Mouse (Mus musculus) natural killer cell, adult 2 months (primary cell): ENCODE data around the gene Nrbp1.
"Not testable (repeated sequence)": the region's sequence is repeated elsewhere in the genome, so short reads cannot be mapped to it uniquely, and the experiment has no call there.

Source experiments
- DNase-seq, 2 experiments: peaks; one replicate each; pipeline ENCODE4 v3.0.0; 2022; ENCODE audit warnings: low spot score in 2 of 2

Gene Nrbp1

DNA sequence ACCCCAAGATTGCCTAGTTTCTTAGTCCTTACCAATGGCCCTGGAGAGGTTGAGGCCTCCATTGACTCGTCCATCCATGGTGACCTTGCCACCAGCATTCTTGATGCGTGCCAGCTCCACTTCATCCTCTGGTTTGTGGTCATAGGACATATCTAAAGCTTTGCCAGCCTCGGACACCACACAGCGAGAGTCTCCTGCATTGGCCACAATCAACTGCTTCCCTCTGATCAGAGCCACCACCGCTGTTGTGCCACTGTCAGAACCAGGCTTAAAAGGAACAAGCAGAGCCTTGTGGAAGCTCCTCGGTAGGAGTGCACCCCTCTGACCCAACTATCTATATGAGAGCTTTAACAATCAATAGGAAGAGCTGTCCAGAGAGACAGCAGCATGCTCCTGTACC lies 36.2 kb upstream of the Nrbp1 start:
- DNase-seq, result no peak

DNA sequence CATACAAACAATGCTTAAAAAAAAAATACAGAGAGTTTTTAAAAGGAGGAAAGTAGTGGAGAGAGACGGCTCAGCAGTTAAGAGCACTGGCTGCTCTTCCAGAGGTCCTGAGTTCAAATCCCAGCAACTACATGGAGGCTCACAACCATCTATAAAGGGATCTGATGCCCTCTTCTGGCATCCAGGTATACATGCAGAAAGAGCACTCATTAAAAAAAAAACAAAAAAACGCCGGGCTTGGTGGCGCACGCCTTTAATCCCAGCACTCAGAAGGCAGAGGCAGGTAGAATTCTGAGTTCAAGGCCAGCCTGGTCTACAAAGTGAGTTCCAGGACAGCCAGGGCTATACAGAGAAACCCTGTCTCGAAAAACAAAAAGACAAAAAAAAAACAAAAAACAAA lies 24.1 kb upstream of the Nrbp1 start:
- not testable (repeated sequence) for DNase-seq

DNA sequence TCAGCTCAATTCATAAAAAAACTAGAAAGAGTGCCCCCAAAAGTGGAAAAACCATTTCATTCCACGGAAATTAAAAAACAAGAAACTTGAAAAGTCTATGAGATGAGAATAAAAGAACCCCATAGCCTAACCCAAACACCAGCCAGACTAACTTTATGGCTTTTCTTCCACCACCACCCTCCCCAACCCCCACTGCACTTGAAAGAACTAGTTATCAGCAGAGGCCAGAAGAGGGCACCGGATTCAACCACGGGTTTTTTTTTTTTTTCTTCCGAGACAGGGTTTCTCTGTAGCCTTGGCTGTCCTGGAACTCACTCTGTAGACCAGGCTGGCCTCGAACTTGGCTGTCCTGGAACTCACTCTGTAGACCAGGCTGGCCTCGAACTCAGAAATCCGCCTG lies 22.4 kb upstream of the Nrbp1 start:
- DNase-seq, result peak; percentile 37 to 39

DNA sequence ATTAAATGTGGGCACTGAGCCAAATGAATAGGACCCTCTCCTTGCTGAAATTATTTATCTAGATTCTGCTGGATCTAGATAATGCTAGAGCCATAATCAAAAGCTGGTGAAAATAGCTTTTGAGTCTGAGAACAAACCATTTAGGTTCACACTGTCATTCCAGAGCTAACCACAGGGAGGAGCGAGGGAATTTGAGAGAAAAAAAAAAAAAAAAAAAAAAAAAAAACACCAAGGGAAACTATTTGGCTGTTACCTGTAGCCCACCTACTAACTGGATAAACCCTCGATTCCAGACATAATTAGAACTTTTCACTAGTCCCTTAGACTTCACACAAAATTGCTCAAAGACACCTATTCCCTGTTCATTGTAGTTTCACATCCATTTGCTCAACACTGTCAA lies 21.6 kb upstream of the Nrbp1 start:
- no peak for DNase-seq

DNA sequence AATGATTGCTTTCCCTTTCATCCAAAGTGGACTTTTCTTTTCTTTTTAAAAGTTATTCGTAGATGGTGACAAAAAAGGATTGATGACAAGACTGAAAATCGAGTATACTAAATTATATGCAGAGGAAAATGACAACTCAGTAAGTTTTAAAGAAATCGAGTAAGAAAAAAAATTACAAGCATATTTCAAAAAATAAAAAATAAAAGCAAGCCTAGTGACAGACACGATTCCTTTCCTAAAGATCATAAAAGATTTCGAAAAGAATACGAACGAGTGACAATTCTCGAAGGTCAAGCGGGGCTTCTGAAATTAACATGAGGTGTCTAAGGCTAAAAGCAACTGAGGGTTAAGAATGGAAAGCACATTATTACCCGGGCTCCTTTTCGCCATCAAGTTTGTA lies 21.2 kb upstream of the Nrbp1 start:
- no peak for DNase-seq

DNA sequence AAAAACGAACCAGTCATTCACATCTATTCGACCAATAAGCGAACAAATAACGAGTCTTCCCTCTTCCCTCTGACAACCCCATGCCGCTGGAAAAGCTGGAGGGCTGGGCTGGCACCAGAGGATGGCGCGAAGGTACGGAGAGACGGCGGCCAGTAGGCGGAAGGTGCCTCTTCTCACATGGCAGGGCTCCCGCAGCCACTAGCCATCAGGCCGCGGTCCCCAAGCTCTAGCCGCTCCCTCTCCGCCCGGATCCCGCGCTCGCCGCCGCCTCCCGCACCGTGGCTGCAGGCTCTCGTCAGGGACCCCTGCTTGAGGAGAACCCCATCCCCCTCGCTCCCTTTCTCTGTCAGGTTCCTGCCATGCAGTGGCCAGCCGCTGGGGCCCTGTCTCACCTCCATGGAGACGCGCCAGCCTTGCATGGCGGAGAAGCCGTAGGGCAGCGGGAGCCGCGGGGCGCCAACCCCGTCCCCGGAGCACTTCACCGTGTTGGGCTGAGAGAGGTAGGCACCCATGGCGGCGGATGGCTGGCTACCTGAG lies 20.7 kb upstream of the Nrbp1 start:
- no peak for DNase-seq

DNA sequence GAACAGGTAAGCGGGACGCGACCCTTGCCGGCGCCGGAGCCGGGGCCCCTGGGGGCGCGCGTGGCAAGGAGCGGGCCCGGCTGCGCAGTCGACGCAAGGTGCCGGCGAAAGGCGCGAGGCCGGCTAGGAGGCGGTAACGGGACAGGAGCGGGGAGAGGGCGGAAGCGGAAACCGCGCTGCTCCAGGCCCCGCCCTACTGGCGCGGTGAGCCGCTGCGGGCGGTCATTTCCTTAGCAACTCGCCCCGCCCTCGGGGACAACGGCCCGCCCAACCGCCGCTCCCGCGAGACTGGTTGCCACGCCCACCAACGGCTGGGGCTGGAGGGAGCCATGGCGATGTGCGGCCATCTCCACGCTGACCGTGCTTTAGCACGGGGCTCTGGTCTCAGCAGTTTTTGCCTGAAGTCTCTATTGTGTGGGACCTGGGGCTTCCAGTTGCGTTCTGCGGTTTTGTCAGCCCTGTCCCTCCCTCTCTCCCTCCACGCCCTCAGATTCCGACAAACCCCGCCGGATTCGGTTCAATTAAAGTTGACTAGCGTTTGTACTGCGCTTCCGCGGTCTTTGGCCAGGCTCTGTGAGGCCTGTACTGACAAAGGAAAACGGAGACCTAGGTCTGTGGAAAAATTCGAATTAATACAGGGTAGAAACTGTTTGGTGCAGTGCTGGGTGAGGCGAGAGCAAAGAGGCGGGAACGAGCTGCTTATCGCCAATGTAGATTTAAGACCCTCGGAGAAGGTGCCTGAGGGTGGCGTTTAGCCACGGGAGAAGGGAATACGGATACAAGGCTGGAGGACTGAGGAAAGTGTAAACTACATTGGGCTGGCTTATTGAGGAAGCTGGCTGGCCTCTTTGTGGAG lies 20.0 kb upstream of the Nrbp1 start, which contains the start of gene Ppm1g:
Ppm1g (minus strand) TSS at position 240 of the 856 bp plus-strand sequence.
- DNase-seq, result peak; percentile 97

DNA sequence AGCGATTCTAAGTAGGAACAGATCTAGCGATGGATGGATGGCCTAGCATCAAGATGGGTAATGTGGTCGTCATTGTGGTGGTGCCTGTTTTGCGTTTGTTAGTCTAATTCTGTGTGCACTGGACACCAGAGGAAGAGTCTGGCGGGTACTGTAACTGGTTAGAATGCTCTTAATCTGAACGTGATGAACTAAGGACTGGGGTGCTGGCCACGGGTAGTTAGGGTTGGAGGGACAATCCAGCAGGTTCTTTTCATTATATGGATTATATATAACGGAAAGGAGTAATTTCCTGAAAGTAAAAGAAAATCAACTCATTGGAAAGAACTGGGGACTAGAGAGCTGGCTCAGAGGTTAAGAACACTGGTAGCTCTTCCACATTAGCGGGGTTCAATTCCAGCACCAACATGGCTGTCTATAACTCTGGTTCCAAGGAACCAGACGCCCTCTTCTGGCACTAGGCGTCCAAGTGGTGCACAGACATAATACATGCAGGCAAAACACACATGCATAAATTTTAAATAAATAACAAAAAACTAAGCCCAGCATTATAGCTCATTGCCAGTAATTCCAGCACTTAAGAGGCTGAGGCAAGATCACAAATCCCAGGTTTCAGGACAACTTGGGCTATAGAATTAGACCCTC lies 19.2 kb upstream of the Nrbp1 start:
- peak in 1 of 2 experiments; percentile 32 for DNase-seq

DNA sequence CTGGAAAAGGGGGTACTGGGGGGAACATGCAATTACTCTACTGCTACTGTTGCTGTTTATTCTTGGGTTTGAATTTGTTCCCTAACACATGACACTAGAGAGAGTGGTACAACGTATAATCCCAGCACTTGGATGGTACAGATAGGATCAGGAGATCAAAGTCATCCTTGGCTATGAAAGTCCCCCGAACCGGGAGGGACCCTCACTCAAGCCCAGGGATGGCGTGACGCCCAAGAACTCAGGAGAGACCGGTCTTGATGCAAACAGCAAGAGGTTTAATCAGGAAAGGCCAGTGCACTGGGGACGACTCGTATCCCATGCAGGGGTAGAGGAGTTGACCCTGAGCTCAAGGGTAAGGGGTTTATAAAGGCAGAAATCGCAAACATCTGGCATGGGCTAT lies 18.0 kb upstream of the Nrbp1 start:
- DNase-seq, result no peak

DNA sequence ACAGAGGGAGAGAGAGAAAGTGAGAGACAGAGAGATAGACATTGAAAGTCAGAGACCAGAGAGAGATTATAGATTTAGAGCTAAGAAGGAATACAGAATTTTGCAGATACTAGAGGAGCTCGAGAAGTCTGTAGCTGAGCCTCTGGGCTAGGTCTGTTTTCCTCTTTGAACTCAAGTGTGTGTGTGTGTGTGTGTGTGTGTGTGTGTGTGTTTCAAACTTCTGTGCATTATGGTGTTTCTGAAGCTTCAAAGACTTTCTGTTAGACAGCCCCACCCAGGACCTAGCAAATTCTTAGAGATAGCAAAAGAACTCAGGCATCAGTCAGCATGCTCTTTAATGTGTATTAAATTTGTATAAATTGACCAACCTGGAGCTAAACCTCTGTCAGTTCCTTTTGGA lies 14.0 kb upstream of the Nrbp1 start:
- DNase-seq, result no peak

DNA sequence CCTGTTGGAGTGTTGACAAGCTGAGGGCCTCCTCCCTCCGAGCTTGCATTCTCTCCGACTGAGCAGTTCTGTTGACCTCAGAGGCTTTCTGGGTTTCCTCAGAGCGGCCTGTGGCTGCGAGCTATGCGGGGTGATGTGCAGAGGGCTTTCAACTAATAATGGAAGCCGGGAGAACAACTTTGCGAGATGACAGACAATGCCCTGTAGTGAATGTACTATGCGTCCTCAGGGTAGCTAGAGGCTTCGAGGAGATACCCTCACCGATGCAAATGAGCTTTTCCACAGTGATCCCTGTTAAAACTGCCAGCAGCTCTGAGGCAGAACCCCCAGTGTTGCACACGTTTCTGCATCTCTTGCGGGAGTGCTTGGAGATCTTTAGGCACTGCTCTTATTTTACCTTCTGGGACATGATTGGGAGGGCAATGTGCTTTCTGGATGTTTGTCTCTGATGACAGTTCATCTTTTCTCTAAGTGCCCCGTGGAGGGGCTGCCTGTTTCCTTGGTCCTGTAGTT lies 914 bp downstream of the Nrbp1 start:
- no peak for DNase-seq

DNA sequence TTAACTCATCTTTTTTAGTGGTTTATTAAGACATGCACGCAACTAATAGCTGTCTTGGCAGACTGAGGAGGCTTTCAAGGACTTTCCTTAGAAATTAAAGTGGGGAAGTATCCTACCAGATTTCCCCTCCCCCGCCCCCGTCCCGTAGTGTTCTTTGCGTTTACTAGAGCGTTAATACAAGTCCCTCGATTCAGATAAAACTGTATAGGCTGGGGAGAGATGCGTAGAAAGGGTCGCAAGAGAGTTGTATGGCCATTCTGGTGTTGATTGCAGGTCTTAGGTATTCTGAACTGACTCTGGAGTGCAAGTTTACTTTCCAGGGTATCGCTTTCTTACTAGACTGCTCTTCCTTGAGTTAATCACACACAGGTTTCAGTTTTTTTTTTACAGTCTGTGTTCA lies 1.5 kb downstream of the Nrbp1 start:
- no peak for DNase-seq

DNA sequence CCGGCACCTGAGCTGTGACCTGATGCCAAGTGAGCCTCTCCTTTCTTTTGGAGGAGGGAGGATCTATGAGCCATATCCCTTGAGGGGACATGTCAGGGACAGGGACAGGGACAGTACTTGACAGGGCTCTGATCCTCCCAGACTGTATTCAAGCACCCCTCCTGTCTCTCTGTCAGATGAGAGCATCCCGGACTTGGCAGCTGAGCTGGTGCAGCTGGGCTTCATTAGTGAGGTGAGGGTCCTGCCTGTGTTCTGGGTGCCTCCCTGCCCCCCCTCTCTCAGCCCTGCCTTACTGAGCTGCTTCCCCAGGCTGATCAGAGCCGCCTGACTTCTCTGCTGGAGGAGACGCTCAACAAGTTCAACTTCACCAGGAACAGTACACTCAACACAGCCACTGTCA lies 10.1 kb downstream of the Nrbp1 start:
- DNase-seq, result no peak

DNA sequence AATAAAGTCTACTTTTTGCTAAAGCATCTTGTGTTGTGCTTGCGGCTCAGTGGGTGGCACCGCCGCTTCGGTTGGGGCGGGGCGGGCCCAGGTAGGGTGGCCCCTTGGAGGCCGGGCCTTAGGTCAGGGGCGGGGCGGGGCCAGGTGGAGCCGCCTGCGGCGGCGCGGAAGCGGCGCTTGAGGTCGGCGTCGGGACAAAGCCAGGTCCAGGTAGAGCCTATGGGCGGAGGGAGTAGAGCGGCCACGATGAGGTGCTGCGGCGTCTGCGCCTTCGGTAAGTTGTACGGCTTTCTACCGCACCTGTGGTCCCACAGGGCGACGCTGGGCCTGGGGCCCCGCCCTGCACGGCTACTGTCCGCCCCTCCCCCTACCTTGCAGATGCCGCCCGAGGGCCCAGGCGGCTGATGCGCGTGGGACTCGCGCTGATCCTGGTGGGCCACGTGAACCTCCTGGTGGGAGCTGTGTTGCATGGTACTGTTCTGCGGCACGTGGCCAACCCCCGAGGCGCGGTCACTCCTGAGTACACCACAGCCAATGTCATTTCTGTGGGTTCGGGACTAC lies 11.0 kb downstream of the Nrbp1 start, which contains the start of gene Krtcap3:
Krtcap3 (plus strand) TSS at position 151 of the 561 bp plus-strand sequence.
- no peak for DNase-seq

DNA sequence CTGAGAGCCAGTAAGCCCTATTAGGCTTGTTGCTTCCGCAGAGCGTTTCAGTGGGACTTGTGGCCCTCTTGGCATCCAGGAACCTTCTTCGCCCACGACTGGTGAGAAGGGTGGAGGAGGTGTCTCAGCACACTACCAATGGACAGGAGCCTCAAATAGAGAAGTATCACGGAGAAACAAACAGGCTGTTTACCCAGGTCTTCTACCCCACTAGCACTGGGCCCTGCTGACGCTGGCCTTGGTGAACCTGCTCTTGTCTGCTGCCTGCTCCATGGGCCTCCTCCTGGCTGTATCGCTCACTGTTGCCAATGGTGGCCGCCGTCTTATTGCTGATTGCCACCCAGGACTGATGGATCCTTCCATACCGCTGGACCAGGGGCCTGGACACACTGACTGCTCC lies 11.5 kb downstream of the Nrbp1 start:
- no peak for DNase-seq

DNA sequence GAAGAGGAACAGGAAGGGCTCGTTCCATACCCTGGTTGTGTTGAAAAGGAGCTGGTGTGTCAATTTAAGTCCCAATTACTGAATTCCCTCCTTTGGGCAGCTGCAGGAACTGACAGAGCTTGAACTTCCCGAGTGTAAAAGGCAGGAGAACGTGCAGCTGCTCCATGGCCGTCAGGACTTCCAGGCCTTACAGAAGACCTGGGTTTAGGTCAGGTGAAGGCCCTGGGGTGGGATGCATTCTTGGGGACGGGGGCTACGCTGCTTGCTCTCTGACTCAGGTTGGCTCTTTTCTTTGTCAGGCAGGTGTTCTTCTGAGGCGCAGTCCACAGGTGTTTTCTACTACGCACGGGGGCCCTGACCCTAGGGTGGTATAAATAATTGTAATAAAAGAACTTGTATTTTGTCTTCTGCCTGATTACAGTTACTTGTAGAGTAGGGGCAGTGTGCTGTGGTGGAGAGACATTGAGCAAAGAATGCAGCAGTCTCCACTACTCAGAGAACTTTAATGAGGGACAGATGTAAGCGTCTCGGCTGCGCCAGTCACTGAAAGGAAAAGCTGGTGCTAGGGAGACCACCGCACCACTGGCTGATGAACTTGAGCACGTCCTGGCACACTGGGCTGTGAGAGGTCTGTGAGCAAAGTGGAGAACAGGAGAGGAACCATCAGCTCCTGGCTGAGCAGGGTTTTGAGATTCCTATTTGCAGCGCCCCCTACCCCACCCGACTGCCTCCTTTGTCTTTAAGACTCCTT lies 12.3 kb downstream of the Nrbp1 start:
- no peak for DNase-seq

DNA sequence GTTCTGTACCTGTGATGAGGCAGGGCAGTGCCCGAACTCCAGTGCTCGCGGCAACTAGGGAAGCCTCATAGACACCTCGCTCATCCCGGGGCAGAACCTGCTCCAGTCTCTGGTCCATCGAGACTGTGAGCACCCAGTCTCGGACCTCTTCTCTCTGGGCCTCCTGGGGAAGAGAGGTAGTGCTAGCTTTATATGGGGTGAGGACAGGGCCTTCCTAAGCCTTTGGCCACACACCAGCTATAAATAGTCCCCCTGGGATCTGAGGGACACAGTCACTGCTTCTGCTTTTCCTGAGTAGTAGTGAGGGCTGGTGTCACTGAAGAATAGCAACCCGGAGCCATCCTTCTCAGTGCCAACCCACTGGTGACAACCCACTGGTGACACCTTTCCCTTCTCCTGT lies 13.1 kb downstream of the Nrbp1 start:
- no peak for DNase-seq

DNA sequence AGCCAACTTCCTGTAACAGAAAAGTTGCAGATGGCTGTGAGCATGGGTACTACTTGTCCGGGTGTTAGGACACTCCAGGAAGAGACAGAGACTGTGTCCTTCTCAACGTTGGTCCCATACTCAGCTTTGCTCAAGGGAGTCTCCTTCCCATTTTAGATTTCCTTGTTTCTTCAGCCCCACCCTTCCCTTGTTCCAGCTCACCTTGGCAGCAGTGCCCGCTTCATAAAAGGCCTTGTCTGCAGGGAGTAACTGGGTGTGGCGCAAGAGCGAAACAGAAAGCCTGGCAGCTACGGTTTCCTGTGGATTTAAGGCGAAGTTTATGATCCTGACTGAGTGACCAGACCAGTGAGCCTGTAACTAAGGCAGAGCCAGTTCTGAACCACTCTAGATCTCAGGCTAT lies 13.8 kb downstream of the Nrbp1 start:
- no peak for DNase-seq

DNA sequence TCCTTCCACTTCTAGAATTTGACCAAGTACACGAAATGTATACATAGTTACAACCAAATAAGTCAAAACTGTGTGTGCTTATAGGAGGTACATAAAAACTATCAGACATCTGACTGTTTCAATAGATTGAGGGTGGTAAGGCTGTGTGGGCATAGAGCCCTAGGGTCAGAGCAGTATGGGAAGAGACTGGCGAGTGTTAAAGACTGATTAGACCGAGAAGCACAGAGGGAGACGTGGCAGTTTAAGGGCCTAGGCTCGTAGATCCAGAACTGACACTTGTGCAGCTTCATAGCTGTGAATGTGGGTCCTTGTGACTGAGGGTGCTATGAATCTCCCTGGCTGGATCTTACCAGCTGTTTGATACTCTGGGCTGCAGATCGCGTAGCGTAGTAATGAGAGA lies 14.2 kb downstream of the Nrbp1 start:
- DNase-seq, result no peak

DNA sequence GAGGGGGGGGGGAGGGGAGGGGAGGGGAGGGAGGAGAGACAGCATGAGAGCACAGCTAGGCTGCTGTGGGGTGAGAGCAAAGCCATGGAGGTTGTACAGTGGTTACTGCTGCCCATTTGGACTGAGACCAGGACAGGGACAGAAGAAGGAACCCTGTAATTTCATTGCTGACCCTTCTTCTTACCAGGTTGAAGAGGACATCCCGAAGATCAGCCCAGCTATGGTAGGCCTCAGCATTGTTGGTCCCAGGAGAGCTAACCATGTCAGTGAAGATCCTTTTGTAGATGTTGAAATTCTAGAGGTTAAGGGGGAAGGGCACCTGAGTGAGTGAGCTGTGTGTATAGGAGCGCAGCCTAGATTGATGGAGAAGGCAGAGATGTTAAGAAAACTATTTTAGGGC lies 14.7 kb downstream of the Nrbp1 start:
- no peak for DNase-seq

DNA sequence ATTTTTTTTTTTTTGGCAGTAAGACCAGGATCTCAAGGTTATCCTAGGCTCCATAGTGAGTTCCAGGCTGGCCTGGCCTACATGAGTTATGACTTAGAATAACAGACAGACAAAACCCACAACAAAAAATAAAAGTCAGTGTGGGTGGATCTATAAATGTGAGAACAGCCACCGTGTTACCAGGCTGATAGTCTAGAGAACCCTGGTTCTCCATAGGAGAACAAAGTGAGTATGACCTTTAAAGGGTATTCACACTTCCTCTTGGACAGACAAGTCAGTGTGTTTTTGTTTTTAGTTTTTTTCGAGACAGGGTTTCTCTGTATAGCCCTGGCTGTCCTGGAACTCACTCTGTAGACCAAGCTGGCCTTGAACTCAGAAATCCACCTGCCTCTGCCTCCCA lies 15.3 kb downstream of the Nrbp1 start:
- DNase-seq, result no peak

DNA sequence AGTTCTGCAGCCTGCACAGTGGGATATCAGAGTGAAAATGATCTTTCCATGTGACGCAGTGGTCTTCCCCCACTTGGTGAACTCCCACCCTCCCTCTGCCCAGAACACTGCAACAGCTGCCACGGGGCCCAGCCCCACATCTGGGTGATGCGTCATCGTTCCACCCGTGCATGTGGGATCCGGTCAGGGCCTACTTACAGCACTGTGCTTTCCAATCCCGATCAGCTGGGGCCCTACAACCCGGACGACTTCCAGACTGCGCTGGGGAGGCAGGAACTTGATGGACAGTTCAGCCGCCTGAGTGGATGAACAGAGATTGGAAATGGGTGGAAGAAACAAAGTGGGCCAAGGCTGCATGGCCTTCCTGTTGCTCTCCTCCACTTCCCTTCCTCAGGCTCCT lies 17.0 kb downstream of the Nrbp1 start:
- no peak for DNase-seq
